In the genomic region with DNA sequence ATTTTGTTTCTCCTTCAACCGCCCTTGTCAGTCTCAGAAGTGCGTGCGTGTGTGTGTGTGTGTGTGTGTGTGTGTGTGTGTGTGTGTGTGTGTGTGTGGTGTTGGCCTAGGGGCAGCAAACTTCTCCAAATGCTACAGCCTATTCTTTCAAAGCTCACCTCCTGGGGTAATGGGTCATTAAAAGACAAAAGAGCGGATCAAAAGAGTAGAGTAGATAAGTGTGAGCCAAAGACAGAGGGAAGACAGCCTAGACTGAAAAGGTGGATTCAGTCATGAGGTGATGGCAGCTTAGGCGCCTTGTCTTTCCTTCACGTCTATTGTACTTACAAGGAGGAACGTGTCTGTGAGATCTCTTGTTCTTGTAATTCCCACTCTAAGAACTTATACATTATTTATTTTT, we compare ENCODE assay signal across 10 mouse cellular contexts.
"Had no signal": no experiment of that assay in that cellular context is flagged by ENCODE, and none has a peak within 500 bp of the region (broad histone marks: within the 10 kb centered on the region; RNA-seq: fewer than 3 reads in every experiment).

No protein-coding gene starts in this region.

- DNase-seq: lung, adult 18-20 months; lung, embryonic 14.5 days; lung, postnatal 10 days; lung, postnatal 4 days; right cerebral cortex, postnatal 14 days; thymus, adult 18-20 months; thymus, postnatal 14 days; thymus, postnatal 36 days had no signal

- H3K9me3 ChIP-seq: midbrain, embryonic 12.5 days; neural tube, embryonic 12.5 days had no signal

- H3K4me1 ChIP-seq: midbrain, embryonic 12.5 days; neural tube, embryonic 12.5 days had no signal

- H3K27me3 ChIP-seq: midbrain, embryonic 12.5 days; neural tube, embryonic 12.5 days had no signal

- H3K36me3 ChIP-seq: midbrain, embryonic 12.5 days; neural tube, embryonic 12.5 days had no signal

- H3K27ac ChIP-seq: midbrain, embryonic 12.5 days; neural tube, embryonic 12.5 days had no signal

- H3K4me3 ChIP-seq: midbrain, embryonic 12.5 days; neural tube, embryonic 12.5 days had no signal

- H3K9ac ChIP-seq: lung, embryonic 14.5 days; midbrain, embryonic 12.5 days; neural tube, embryonic 12.5 days had no signal
